Mouse (Mus musculus) 416B (cell line): ENCODE measurements around the gene Zbtb11.
"Not testable (repeated sequence)": the region's sequence is repeated elsewhere in the genome, so short reads cannot be mapped to it uniquely, and the experiment has no call there.

Source experiments
- DNase-seq: peaks from one replicate; pipeline ENCODE4 v3.0.0; 2011; ENCODE audit warnings: low read depth

The Zbtb11 gene

DNA sequence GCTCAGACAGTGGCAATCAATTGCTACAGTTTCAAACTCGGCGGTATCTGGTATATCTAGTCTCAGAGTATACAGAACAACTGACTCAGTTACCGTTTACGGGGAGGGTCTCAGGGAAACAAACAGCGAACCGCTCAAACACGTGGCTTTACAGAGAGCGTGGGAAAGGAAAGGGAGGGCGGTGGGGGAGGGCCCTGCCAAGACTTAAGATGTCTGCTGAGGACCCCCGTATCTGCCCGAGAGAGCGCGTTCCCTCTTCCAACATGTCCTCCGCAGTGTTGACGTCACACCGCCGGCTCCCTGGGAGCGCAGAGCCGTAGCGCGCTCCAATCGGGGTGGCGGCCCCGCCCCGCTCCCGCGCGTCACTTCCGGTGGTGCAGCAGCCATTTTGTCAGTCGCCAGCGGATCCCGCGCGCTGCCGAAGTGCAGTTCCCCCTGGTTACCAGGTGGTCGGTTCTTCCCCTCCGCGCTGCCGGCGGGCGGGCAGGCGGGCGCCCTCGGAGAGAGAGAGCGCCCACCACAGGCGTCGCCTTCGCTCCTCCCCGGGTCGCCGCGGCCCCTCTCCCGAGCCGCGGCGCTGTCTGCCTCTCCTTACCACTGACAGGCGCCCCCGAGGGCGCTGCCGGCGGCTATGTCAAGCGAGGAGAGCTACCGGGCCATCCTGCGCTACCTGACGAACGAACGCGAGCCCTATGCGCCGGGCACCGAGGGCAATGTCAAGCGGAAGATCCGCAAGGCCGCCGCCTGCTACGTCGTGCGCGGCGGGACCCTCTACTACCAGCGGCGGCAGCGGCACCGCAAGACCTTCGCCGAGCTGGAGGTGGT lies at the start of gene Zbtb11:
Gene Zbtb11, plus strand, starts transcription at position 453 of the 825 bp plus-strand sequence.
- peak; percentile 100 for DNase-seq

DNA sequence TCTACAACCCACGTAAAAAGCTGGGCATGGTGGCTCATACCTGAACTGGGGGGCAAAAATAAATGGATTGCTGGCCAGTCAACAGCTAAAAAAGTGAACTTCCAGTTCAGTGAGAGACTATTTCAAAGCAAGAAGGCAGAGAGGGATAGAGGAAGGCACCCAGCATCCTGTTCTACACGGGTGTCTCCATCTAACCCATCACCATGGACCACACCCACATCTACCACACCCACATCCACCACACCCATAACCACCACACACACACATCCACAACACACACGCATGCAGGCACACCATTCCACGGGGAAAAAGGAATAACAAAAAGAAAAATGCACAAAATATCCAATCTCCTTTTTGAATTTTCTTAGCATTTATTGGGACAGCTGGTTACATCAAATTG lies 49.7 kb upstream of the Zbtb11 start:
- no peak for DNase-seq

DNA sequence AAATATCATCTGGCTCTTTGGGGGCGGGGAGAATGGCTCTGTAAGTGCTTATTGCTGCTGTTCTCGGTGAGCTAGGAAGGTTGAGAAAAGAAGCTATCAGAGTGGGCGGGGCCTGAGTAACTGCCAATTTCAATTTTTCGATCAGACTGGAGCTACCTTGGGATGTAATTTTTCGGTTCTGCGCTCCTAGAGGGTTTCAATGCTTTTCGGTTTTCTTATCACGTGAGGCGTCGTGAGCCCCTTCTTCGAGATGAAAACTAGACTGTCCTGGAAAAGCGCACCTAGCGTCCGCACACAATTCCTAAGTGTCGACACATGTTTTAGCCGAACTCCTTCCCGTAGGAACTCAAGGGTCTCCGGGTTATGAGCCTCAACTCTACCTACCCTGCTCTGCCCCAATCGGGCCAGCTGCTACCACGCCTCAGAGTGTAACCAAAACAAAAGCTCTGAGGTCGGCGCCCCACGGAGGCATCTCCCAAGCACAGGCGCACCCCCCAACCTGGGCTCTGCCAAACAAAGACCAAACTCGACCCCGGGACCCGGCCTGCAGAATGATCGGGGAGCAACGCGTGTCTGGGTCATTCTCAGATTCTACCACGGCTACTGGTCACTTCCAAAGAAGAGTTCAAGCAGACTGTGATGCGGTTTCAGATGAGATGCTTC lies 39.9 kb upstream of the Zbtb11 start:
- DNase-seq = peak; percentile 75

DNA sequence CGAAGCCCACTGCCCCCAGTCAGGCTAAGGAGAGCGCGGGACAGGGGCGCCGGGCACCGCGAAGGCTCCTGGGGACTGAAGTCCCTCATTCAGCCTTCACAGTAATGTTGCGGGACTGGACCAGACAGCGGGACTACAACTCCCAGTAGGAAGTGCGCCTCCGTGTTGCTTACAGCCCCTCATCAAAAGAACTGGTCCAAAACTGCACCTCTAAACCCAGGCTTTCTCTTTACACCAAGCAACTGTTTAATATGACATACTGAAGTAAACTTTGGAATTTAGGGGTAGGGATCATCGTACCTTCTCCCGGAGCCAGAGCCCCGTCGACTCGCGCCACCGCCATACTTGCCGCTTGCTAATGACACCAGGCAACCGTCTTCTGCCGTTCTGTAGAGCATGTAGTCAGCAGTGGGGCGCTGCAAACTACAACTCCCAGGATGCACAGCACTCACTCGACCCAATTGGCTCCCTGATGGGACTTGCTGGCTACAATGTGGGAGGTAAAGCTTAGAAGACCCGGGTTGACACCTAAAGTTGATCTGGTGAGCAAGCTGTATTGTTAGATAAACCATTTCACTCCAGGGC lies 39.1 kb upstream of the Zbtb11 start, which contains the start of gene Cep97:
Gene Cep97, minus strand, starts transcription at position 403 of the 585 bp plus-strand sequence.
- peak; percentile 98 for DNase-seq

DNA sequence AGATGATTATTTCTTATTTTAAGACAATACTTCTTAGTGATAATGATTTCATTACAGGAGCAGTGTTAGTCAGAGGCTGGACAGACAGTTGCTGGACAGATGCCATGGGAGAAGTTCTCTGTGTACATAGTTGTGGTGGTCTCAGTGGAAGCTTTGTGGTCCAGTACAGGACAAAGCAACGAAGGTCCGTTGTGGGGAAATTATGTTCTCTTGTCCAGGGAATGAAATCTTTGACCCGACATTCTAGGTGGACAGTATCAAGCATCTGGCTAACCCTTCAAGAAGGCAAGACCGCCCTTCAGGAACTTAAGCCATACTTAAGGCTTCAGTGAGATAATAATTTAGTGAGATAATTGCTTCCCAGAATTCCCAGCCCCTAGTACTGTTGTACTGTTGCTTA lies 34.9 kb upstream of the Zbtb11 start:
- DNase-seq = no peak

DNA sequence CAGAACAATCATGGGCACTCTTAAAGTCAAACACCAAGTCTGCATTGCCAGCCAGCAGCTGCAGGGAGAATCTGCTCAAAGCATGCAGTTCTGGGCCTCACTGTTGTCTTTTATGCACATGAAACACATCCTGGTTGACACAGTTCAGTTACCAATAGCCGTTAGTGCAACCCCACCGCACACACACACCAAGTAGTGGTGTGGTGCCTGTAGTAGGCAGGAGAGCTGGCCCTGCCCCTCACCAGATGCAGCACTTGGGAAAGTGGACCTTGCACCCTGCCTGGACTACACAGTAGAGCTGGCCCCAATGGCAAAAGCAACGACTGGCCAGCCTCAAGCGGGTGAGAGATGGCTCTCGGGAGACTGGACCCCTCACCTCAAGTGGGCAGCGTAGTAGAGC lies 34.0 kb upstream of the Zbtb11 start:
- DNase-seq = no peak

DNA sequence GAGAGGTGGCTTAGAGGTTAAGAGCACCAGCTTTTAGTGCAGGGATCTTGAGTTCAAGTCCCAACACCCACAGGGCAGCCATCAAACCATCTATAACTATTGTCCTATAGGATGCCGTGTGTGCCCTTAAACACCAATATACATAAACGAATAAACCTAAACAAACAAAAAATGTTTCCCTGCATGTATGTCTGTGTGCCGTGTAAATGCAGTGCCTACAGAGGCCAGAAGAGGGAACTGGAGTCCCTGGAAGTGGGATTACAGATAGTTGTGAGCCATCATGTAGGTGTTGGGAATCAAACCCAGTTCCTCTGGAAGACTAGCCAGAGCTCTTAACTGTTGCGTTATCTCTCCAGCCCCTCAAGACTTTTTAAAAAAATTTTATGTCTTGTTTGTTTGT lies 32.9 kb upstream of the Zbtb11 start:
- DNase-seq = no peak

DNA sequence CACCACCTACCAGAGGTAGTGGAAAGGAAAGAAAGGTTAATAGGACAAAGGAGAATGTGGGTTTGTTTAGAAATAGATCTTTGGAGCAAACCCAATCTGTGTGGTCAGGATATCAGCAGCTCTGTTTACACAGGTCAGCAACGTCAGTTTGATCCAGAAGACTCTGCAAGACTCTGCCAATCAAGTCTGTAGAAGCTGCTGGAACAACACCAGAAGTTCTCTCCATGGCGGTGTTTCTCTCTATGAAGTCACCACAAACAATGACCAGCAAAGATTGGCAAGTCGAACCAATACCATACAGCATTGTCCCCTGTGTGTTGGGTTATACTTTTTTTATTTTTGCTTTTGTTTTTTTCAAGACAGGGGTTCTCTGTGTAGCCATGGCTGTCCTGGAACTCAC lies 26.4 kb upstream of the Zbtb11 start:
- peak; percentile 84 for DNase-seq

DNA sequence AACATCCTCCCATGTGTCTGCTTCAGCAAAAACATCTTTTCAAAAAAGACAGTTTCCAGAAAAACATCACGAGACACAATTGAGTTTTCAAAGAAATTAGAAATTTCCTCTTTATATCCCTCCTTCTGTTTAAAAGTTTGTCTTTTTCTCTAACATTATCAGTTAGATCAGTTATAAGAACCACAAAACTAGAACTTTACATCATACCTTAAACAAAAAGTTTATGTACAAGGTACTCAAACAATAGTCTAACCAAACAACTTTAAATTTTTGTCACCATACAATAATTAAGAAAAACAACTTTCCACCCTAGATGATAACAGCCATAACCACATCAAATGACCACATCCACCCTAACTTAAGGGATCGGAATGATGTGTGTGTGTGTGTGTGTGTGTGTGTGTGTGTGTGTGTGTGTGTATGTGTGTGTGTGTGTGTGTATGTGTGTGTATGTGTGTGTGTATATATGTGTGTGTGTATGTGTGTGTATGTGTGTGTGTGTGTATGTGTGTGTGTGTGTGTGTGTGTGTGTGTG lies 25.7 kb upstream of the Zbtb11 start:
- DNase-seq = peak; percentile 70

DNA sequence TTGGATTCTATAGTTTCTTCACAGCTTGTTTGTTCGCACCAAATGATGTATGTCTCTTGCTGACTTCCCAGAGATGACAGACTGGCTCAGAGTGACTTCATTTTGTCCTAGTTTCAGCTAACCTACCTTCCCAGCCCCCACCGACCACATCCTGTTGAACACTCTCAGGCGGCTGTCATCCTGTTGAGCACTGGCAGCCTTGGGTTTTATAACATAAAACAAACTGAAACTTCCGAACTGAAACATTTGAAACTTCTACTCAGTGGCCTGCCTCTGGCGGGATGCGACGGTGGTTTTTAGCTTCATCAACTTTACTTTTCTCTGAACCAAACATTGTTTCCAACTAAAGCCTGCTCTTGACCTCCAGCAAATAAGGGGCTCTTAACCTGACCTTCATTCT lies 24.7 kb upstream of the Zbtb11 start:
- DNase-seq = peak; percentile 97

DNA sequence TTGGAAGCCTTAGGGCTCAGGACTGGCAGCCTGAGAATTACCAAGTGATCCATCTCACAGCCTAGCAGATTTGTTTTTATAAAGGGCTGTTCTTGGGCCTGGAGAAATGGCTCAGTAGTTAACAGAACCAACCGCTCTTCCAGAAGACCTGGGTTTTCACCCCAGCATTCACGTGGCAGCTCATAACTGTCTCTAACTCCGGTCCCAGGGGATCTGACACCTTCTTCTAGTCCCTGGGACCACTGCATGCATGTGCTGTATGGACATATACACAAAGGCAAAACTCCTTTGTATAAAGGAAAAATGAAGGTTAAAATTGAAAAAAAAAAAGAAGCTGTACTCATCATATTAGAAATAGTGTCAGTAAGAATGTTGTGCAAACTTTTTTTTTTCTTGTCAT lies 23.2 kb upstream of the Zbtb11 start:
- no peak for DNase-seq

DNA sequence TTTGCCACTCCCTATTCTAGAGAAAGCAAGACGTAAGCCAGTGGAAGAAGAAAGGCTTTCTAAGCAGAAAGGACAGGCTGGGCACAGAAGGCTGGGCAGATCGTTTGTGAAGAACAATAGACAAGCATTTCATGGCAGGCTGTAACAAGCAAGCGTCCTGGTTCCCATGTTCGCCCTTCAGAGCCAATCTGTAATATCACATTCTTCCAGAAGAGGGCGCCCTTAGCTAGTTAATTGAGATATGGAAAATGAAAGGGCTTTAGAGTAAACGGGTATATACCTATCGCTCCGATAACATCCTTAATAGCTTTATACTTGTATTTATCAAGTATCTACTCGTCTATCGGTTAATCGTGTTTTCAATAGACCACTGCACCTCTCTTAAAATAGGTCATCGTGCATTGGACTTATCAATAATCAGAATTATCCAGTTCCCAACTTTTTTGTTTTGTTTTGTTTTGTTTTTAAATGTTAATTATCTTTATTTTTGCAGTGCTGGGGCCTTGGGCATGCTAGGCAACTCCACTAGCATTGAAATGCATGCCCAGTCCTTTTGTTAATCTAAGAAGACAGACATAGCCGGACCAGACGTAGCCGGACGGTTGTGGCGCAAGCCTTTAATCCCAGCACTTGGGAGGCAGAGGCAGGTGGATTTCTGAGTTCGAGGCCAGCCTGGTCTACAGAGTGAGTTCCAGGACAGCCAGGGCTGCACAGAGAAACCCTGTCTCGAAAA lies 22.6 kb upstream of the Zbtb11 start:
- peak; percentile 97 for DNase-seq

DNA sequence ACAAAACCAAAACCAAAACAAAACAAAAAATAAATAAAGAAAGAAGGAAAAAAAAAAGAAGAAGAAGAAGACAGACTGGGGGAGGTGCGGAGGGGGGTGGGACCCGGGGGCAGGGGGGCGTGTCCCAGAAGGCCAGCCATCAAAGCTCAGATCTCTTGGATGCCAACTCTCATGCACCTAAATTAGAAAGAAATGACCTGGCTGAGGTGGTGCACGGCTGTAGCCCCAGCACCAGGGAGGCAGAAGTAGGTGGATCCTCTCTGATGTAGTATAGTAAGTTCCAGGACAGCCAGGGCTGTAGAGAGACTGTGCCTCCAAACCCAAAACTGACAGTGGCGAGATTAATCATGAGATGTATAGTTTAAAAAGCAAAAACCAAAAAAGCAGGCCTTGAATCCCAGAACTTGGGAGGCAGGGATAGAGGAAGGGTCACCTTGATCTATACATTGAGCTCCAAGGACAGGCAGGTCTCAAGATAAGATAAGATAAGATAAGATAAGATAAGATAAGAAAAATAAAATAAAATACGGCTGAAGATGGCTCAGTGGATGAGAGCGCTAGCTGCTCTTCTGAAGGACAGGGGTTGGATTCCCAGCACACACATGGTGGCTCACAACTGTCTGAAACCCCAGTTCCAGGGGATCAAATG lies 21.9 kb upstream of the Zbtb11 start:
- peak; percentile 38 for DNase-seq

DNA sequence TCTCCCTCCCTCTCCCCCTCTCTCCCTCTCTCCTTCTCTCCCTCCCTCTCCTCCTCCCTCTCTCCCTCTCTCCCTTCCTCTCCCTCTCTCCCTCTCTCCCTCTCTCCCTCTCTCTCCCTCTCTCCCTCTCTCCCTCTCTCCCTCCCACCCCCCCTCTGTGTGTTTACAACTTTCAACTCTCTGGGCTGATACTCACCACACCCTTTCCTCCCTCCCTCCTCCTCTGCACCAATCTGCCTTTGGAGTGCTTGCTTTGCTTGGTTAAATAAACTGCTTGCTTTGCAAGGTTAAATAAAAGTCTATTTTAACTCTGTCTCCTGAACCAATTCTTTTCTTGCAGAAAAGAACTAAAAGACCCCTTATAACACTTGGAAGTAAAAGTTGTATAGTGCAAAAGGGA lies 20.9 kb upstream of the Zbtb11 start:
- DNase-seq = no peak

DNA sequence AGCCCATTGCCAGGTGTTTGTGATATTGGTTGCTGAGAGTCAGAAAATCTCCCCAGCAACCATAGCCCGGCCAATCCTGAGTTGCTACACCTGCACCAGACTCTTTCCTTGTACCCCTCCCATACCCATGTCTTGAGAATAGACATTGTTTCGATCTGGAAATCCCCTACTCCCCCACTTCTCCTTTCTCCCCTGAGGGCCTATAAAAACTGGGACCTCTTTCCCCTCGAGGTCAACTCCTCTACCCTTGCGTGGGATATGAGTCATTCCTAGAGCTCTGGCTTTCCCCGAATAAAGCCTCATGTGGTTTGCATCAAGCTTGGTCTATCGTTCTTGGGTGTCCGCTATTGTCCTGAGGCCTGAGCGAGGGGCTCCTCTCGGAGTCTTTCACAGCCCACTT lies 19.5 kb upstream of the Zbtb11 start:
- DNase-seq = not testable (repeated sequence)

DNA sequence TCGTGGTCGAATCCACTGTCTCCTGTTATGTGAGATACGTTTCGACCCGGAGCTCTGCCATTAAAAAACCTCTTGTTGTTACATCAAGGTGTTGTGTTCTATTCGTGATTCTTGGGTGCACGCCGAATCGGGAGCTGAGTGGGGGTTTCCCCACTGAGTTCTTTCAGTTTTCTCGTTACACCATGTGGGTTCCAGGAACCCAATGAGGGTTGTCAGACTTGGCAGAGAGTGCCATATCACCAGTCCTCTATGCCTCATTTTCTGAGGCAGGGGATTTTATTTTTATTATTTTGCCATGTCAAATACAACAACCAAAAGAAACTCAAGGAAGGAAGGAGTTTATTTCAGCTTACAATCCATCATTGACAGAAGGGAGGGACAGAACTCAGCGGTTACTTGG lies 10.6 kb upstream of the Zbtb11 start:
- DNase-seq = not testable (repeated sequence)

DNA sequence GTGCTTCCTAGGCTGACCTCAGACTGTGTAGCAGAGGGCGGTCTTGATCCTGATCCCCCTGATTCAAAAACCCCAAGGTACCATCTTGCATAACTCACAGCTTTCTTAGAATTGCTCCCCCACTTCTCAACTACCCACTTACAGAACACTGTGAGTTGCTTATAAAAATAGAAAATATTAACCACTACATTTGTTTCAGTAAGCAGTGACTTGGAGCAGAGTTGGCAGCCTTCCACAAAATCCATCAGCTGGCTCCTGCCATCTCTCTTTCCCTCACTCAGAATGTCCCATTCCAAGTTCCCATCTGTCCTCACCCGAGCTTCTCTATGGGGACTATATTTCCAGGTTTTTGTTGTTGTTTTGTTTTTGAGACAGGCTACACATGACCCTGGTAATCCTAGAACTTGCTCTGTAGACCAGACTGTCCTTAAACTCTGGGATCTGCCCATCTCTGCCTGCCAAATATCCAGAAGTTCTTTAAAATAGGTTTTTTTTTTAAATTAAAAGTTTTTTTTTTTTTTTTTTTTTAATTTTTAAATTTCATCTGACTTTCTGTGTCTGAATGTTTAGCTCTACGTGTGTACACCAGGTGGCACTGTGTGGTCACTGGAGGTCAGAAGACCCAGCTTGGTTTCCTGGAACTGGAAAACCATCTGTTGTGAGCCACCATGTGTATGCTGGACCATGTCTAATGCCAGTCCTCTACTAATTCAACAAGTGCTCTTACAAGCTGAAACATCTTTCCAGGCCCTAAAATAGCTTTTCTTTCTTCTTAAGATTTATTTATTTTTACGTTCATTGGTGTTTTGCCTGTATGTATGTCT lies 9.3 kb upstream of the Zbtb11 start:
- DNase-seq = peak; percentile 89

DNA sequence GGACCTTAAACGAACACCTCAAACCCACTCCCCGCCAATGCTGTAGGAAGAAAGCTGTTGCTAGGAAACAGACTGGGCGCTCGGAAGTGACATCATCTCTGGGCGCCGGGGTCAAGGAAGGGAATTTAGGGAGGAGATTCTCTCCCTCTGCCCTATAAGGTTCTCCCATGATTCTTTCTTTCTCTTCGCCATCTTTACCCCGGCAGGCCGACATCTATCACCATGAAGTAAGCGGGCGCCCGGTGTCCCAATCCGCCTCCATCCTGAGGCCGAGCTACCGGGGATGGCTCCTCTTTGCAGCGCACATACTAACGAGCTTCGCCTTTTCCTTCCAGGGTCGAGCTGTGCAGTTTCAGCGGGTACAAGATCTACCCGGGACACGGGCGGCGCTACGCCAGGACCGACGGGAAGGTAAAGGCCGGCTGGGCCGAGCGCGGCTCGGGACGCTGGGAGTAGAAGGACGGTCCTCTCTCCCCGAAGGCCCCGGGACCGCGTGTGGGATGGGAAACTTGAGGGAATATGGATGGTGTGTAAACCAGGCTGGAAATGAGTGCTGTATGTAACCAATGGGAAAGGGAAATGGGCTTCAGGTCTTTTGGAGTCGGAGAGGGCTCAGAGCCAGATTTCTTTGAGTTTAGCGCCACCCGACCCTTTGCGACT lies 7.3 kb upstream of the Zbtb11 start, which contains the start of gene Rpl24:
Gene Rpl24, plus strand, starts transcription at position 64 of the 660 bp plus-strand sequence.
- peak; percentile 97 for DNase-seq

DNA sequence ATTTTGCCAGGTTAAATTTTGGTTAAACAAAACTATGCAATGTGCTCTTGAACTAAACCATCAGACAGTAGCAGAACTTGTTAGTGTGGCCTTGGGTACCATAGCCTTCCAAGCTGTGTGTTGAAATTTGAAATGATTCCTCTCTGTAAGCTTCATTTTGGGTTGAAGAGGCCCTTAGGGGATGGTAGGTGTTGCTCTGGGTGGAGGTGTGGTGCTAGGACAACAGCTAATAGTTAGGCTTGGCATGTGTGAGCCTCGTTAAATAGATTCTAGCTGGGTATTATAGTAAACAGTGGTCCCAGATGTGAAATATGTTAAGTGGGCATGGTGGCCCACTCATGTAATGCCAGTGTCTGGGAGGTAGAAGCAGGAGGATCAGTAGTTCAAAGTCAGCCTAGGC lies 6.5 kb upstream of the Zbtb11 start:
- no peak for DNase-seq

DNA sequence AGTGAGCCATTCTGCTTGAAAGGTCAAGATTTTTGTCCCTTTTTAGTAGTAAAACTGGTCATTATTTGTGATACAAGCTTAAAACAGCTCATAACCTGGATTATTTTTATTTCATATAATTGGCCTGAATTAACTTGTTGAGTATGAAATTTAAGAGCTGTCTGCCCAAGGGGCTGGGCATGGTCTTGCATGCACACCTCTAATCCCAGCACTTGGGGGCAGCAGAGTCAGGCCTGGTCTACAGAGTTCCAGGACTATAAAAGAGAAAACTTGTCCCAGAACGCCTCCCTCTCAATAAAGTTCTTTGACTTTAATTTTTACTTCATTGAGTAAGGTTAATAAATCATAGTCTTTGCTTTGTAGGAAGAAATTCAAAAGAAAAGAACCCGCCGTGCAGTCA lies 4.5 kb upstream of the Zbtb11 start:
- DNase-seq = peak; percentile 84
